Mouse (Mus musculus): ENCODE measurements around the gene Eya3.
"Not testable (repeated sequence)": the region's sequence is repeated elsewhere in the genome, so short reads cannot be mapped to it uniquely, and the experiment has no call there.

Eya3 gene

GRCm38 (mm10) chr4:132743992-132744911 is 105.5 kb downstream of the Eya3 start:
- DNase-seq: peak in 1 of 2 experiments; percentile 25

GRCm38 (mm10) chr4:132746911-132747517 is 108.2 kb downstream of the Eya3 start:
- DNase-seq: no peak

- peak; percentile 12 to 47 for DNase-seq
These were observed 109.0 kb downstream of the Eya3 start for GRCm38 (mm10) chr4:132747664-132748259.

GRCm38 (mm10) chr4:132748778-132749177 is 110.0 kb downstream of the Eya3 start:
- DNase-seq: no peak

GRCm38 (mm10) chr4:132749258-132749982 is 110.6 kb downstream of the Eya3 start:
- no peak for DNase-seq

- DNase-seq: no peak
These were observed 114.2 kb downstream of the Eya3 start for GRCm38 (mm10) chr4:132752992-132753391.

- peak; percentile 81 to 86 for DNase-seq
These were observed 118.2 kb downstream of the Eya3 start, which contains the start of gene Smpdl3b for GRCm38 (mm10) chr4:132756974-132757373. Gene Smpdl3b (minus strand): TSS chr4:132757252.

- peak in 1 of 2 experiments; percentile 18 for DNase-seq
These were observed 119.0 kb downstream of the Eya3 start for GRCm38 (mm10) chr4:132757633-132758351.

- no peak for DNase-seq
These were observed 121.5 kb downstream of the Eya3 start for GRCm38 (mm10) chr4:132760296-132760695.

- DNase-seq: no peak
These were observed 123.8 kb downstream of the Eya3 start for GRCm38 (mm10) chr4:132762602-132763001.

- DNase-seq: not testable (repeated sequence)
These were observed 124.3 kb downstream of the Eya3 start for GRCm38 (mm10) chr4:132763125-132763524.

GRCm38 (mm10) chr4:132767914-132768876 is 129.4 kb downstream of the Eya3 start, which contains the start of gene Rpa2:
Gene Rpa2 (plus strand): TSS chr4:132768332.
- peak; percentile 99 for DNase-seq

- DNase-seq: no peak
These were observed 133.0 kb downstream of the Eya3 start for GRCm38 (mm10) chr4:132771776-132772175.

Measured in kidney, postnatal 4 days (tissue).